Mouse (Mus musculus) bone marrow, adult 2 months (tissue): Measurements from ENCODE around the gene Got1. TPM values are rescaled to one million over a fixed set of nuclear protein-coding genes. Genes with fewer than 3 reads are reported as not detected.
A peak's percentile ranks its signal among the peaks of the same experiment; 100 is the strongest.

Experiments used
- H3K27ac ChIP-seq: fragments of 200-500 bp; 2 replicates; pipeline ENCODE4 v1.5.1; 2012; ENCODE audit warnings: low read depth, mild to moderate bottlenecking, control low read depth, inconsistent platforms, low read length; ENCODE audit not compliant: control insufficient read depth, poor library complexity, insufficient read depth
- H3K4me1 ChIP-seq: fragments of 200-500 bp; 2 replicates; pipeline ENCODE4 v1.6.1; 2011; ENCODE audit warnings: low read length; ENCODE audit not compliant: control insufficient read depth, insufficient read depth
- H3K4me3 ChIP-seq: fragments of 200-500 bp; replicated peaks from 2 replicates; pipeline ENCODE3; 2011; ENCODE audit warnings: mild to moderate bottlenecking, low read depth, low read length, control low read depth; ENCODE audit not compliant: control insufficient read depth
- CTCF ChIP-seq: fragments of 200-500 bp; IDR thresholded peaks from 2 replicates; pipeline ENCODE4 v1.5.1; 2011; ENCODE audit warnings: low read length, control low read depth; ENCODE audit not compliant: control insufficient read depth, insufficient read depth
- POLR2A ChIP-seq: fragments of 200-500 bp; IDR thresholded peaks from 2 replicates; pipeline ENCODE4 v1.6.1; 2011; ENCODE audit warnings: low read depth, mild to moderate bottlenecking, control low read depth, low read length, borderline replicate concordance; ENCODE audit not compliant: control insufficient read depth
- WGBS: fragments of 180-500 bp; shearing (Covaris S2); methylation state at CpG from one replicate; pipeline ENCODE4 v1.1.7; 2018; 5-methylcytosine and 5-hydroxymethylcytosine counted together
- polyA plus RNA-seq: library from polyadenylated mRNA; stranded (reverse); fragments of >200 nt; gene quantifications from 2 replicates; pipeline ENCODE4 v1.2.4, GENCODE M21; 2011; ENCODE audit warnings: low replicate concordance; ENCODE audit not compliant: missing spikeins, insufficient read depth, insufficient read length

Gene Got1
- polyA plus RNA-seq, 1 experiment: 20.5 TPM

DNA sequence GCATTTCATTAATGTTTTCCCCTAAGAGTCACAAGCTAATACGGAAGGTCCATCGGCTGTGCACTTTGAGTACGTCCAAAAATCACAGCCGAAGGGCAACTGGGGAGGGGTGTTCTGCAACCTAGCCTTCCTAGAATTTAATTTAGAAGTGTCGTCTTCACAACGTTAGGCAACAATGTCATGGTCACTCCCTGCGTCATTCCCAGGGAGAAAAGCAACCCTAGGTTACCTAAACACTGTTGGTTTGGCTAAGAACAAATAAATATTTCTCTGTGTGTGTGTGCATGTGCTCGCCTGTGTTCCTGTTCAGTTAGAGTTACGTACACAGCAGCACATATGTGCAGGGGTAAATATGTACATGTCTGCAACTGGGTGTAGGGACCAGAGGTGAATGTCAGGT lies 1.6 kb upstream of the Got1 start:
- WGBS: 89% methylated on average over 9 of the region's 9 CpGs
- Histone ChIP-seq H3K27ac (no peak overlapping the region), H3K4me3 (no peak overlapping the region), H3K4me1 (peaks cover 3% of the 10 kb centered on the region)
- TF ChIP-seq POLR2A (no peak), CTCF (no peak)

DNA sequence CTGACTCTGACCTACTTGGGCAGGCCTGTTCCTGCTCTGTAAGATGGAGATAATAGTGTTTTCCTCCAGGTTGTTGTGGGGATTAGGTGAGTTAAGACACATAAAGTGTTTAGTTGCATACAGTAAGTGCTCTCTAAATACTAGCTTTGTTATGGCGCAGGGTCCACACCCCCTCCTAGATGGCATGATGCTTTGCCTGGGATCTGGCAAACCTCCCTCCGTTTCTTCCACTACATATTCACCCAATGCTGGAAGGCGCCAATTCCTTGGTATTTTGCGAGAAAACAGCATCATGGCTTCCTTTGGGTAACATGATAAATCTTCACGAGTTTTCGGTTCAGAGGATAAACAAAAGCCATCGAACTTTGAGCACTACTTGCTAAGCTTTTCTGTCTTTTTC lies 1.2 kb upstream of the Got1 start:
- no peak for TF ChIP-seq POLR2A
- 89% methylated on average over 7 of the region's 7 CpGs for WGBS
- H3K27ac ChIP-seq: no peak overlapping the region
- H3K4me1 ChIP-seq: peaks cover 3% of the 10 kb centered on the region
- H3K4me3 ChIP-seq: no peak overlapping the region

DNA sequence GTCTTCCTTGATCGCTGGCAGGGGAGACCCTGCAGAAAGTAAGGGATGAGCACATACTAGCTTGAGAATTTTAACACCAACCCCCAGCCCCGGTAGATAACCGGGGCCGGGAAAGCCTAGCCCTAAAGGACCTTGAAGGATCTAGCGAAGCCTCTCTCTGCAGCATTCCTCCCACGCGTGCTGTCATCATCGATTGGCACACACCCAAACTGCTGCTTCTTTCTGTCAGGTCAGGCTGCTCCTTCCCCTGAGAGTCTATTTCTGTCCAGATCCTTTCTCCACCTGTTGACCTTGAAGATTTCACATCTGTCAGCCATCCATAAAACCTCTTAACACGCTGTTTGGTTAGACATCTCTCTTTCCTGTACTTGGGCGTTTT lies 688 bp upstream of the Got1 start:
- WGBS: 14% methylated on average over 10 of the region's 10 CpGs
- Histone ChIP-seq H3K4me1 (peaks cover 1% of the 10 kb centered on the region), H3K4me3 (peak overlapping the region; percentile 70), H3K27ac (0 out of 2 replicates have a peak overlapping the region, but pooled peaks have one; percentile 53)
- TF ChIP-seq CTCF (no peak), POLR2A (no peak)

DNA sequence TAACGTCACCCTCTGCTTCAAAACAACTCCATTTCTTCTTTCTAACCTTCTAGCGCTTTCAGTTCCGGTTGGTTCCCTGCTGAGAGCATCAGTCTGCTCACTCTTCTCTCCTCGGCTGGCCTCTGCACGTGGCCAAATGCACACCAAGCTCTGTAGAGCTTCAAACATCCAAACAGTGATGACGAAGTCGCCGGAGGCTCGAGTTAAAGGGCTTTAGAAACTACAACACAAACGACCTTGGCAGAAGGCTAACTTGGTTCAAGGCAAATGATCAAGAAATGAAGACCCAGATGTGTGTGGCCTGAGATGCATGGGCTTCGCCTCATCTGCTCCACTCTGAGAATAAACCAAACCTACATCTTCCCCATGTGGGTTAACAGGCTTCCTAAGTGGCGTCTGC lies 854 bp downstream of the Got1 start:
- peaks cover 1% of the 10 kb centered on the region for H3K4me1 ChIP-seq
- peak overlapping the region; percentile 25 for H3K27ac ChIP-seq
- peak overlapping the region; percentile 82 for H3K4me3 ChIP-seq
- WGBS: 4% methylated on average over 12 of the region's 12 CpGs
- TF ChIP-seq CTCF (no peak), POLR2A (no peak)

DNA sequence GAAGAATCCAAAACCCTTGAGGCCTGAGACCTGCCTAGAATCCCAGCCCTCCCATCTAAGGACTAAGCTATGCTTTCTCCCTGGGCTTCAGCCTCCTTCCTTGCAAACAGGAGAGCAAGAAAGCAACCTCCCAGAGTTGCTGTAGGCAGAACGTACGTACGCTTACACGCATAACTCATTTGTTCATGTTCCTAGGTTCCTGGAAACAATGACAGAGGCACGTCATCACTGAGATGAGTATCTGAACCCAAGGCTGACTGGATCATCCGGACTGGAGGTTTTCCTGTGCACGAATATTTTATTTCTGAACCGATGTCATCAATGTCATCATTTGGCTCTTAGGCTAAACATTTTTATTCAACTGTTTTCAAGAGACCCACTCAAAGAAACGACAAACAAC lies 2.4 kb downstream of the Got1 start:
- Histone ChIP-seq H3K4me1 (peaks cover 1% of the 10 kb centered on the region), H3K27ac (no peak overlapping the region)
- 90% methylated on average over 9 of the region's 9 CpGs for WGBS

DNA sequence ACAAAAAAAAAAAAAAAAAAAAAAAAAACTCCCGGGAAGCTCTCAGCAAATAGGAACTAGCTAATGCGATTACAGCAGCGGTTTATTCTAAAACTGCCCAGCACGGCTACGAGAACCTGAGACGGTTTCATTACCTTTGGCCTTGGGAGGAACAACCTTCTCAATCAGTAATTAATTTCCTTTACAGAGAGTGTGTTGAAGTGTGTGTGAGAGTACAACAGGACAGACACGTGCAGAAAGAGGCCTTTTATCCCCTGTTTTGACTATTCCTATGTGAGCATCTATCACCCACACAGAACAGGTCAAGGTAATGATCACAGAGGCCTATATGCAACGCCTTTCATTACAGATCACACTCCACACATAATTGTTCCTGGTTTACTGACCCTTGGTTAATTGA lies 3.0 kb downstream of the Got1 start:
- Histone ChIP-seq H3K27ac (no peak overlapping the region), H3K4me1 (peaks cover 1% of the 10 kb centered on the region), H3K4me3 (no peak overlapping the region)
- WGBS: 73% methylated on average over 8 of the region's 8 CpGs
- no peak for TF ChIP-seq CTCF
- TF ChIP-seq POLR2A: no peak

More for the DNA sequence above, 2.4 kb downstream of the Got1 start:
- H3K4me3 ChIP-seq: no peak overlapping the region
- no peak for TF ChIP-seq CTCF
- no peak for TF ChIP-seq POLR2A

DNA sequence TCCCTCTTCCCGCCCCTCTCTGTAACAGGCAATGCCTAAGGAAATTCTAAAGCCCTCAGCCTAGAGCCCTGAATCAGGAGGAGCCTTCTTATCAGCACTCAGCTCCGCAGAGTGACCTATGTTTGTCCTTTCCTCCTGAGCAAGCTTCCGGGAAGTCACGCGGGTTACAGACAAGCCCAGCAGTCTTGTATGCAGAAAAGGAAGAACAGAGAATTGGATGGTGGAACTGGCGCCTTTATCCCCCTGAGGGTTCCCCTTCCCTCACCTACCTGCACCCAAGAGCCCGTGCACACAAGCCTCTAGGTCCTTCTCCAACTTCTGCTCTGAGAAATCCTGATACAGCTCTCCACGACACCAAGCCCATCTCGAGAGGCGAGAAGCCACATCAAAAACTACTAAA lies 4.0 kb downstream of the Got1 start:
- 38% methylated on average over 10 of the region's 10 CpGs for WGBS
- no peak overlapping the region for H3K4me3 ChIP-seq

DNA sequence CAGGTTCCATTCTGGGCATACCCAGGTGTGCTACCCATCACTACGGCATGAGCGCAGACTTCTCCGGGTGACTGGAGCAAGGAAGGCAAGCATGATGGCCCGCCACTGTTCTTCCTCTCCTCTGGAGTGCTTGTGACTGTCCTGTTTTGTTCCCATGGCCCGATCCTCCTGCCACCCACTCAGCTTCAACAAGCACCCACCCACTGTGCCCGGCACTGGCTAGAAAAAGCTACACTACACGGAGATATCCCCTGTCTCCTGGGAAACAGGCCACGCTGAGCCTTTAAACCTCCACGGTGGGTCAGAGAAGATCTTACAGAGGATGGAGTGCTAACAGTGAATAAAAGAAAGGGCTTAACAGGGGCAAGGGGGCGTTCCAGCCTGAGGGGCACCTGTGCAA lies 5.2 kb downstream of the Got1 start:
- no peak overlapping the region for H3K27ac ChIP-seq
- H3K4me3 ChIP-seq: no peak overlapping the region
- peaks cover 2% of the 10 kb centered on the region; the same call in 1 of the 2 replicates for H3K4me1 ChIP-seq
- TF ChIP-seq CTCF: no peak
- TF ChIP-seq POLR2A: no peak
- 87% methylated on average over 10 of the region's 10 CpGs for WGBS

More for the DNA sequence above, 4.0 kb downstream of the Got1 start:
- TF ChIP-seq POLR2A (no peak), CTCF (no peak)
- Histone ChIP-seq H3K4me1 (peaks cover 3% of the 10 kb centered on the region), H3K27ac (peak overlapping the region; percentile 27; the same call in 1 of the 2 replicates)

DNA sequence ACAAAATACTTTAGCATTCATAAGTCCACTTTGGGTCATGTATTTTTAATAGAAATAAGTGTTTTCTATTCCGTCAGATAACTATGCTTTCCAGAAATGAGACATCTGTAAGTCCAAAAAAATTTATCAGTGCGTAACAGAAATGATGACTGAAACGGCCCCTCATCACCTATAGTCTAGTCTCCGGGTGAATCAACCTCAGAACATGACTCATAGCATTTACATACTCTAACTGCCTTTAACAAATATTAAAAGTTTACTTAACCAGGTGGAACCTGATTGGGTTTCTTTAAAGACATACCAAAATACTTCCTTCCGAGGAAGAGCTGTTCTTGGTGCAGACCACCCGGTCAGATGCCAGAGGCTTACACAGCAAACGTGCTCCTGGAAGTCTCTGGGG lies 6.1 kb downstream of the Got1 start:
- H3K4me1 ChIP-seq: peaks cover 2% of the 10 kb centered on the region; the same call in 1 of the 2 replicates

More for the DNA sequence above, 6.1 kb downstream of the Got1 start:
- TF ChIP-seq POLR2A: no peak
- TF ChIP-seq CTCF: no peak
- Histone ChIP-seq H3K4me3 (no peak overlapping the region), H3K27ac (no peak overlapping the region)
- WGBS: 81% methylated on average over 7 of the region's 7 CpGs
